Mouse (Mus musculus) heart, adult 2 months (tissue): ENCODE measurements at regions not wholly inside any gene's neighbourhood (a gene's known extent, or its start where the extent isn't known, plus 50 kb on each side); places are given as distances from the start of the nearest gene placed in this dataset.

ENCODE experiments used
- CTCF ChIP-seq: fragments of 200-600 bp; IDR thresholded peaks from 2 replicates; pipeline ENCODE4 v1.8.1; 2022; ENCODE audit warnings: antibody characterized with exemption, mild to moderate bottlenecking, moderate library complexity
- EP300 ChIP-seq: fragments of 200-500 bp; IDR thresholded peaks from 2 replicates; pipeline ENCODE4 v1.6.1; 2011; ENCODE audit warnings: low read depth, low read length, control low read depth; ENCODE audit not compliant: insufficient read depth
- POLR2A ChIP-seq: fragments of 200-500 bp; IDR thresholded peaks from 2 replicates; pipeline ENCODE4 v1.6.1; 2011; ENCODE audit warnings: mild to moderate bottlenecking, low read depth, low read length, control low read depth; ENCODE audit not compliant: insufficient read depth

DNA sequence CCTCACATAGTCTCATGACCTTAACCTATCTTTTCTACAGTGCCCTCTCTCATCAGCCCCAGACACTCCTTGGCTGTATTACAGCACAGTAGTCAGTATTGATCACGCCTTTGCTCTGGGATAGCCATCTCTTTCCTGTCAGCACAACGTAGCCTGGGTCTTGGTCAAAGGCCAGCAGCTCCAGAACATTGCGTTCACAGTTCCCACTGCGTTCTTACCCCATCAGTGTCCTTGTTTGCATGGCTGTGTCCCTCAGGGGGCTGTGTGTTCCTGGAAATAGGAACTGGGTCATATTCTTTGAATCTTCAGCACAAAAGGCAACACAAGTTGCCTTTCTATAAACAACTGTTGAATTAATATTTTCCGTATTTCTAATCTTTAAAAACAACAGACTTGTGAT lies 602.0 kb upstream of the Igfbp3 start:
- TF ChIP-seq CTCF (no peak), POLR2A (no peak), EP300 (peak; percentile 82; the same call in 1 of the 2 replicates)
